11 mouse cellular contexts compared by ENCODE assay signal in genomic region chr2:178246767-178247166, GRCm38 (mm10).
DNase-seq lines count a peak whose midpoint lies in the region; ATAC-seq and TF ChIP-seq lines count a peak whose summit lies in the region.
"Had no signal": no experiment of that assay in that cellular context is flagged by ENCODE, and none has a peak within 500 bp of the region (broad histone marks: within the 10 kb centered on the region; RNA-seq: fewer than 3 reads in every experiment).

No protein-coding gene starts in this region.

- no peak for TF ChIP-seq EP300 in stomach, postnatal 0 days (optimal IDR thresholded peaks at IDR 0.05)

- WGBS in intestine, embryonic 15.5 days, result 55% methylated on average over 4 of the region's 4 CpGs
- WGBS in intestine, embryonic 16.5 days, result 42% methylated on average over 4 of the region's 4 CpGs
- WGBS in midbrain, embryonic 16.5 days, result 51% methylated on average over 4 of the region's 4 CpGs
- WGBS in midbrain, embryonic 10.5 days, result 57% methylated on average over 4 of the region's 4 CpGs
- WGBS in stomach, postnatal 0 days, result 47% methylated on average over 4 of the region's 4 CpGs
- 54% methylated on average over 4 of the region's 4 CpGs for WGBS in forebrain, embryonic 16.5 days

- H3K9ac ChIP-seq in intestine, embryonic 15.5 days, result no peak overlapping the region
- H3K9ac ChIP-seq in intestine, embryonic 16.5 days (ENCODE audit: low read depth, low read length), result no peak overlapping the region
- no peak overlapping the region for H3K9ac ChIP-seq in midbrain, embryonic 16.5 days (ENCODE audit: low read depth, low read length)
- no peak overlapping the region for H3K9ac ChIP-seq in stomach, postnatal 0 days (ENCODE audit: low read length)
- no peak overlapping the region for H3K9ac ChIP-seq in forebrain, embryonic 16.5 days (replicated peaks; ENCODE audit: low read depth, low read length)
- H3K9ac ChIP-seq: heart, embryonic 13.5 days; limb, embryonic 15.5 days had no signal

- H3K9me3 ChIP-seq in intestine, embryonic 15.5 days, result no peaks in the 10 kb centered on the region
- no peaks in the 10 kb centered on the region for H3K9me3 ChIP-seq in intestine, embryonic 16.5 days (ENCODE audit: control insufficient read depth, low read length)
- H3K9me3 ChIP-seq in midbrain, embryonic 16.5 days (replicated peaks; ENCODE audit: control insufficient read depth, low read length, poor library complexity, severe bottlenecking), result no peaks in the 10 kb centered on the region
- H3K9me3 ChIP-seq in midbrain, embryonic 10.5 days (replicated peaks), result no peaks in the 10 kb centered on the region
- H3K9me3 ChIP-seq in stomach, postnatal 0 days (ENCODE audit: control insufficient read depth, low read length), result no peaks in the 10 kb centered on the region
- H3K9me3 ChIP-seq in forebrain, embryonic 16.5 days (ENCODE audit: control insufficient read depth, low read length), result no peaks in the 10 kb centered on the region
- H3K9me3 ChIP-seq: heart, embryonic 13.5 days; limb, embryonic 15.5 days had no signal

- no peak overlapping the region for H3K4me3 ChIP-seq in intestine, embryonic 15.5 days (replicated peaks)
- no peak overlapping the region for H3K4me3 ChIP-seq in intestine, embryonic 16.5 days (ENCODE audit: low read length)
- no peak overlapping the region for H3K4me3 ChIP-seq in midbrain, embryonic 16.5 days (ENCODE audit: low read depth, low read length)
- H3K4me3 ChIP-seq in midbrain, embryonic 10.5 days, result no peak overlapping the region
- no peak overlapping the region for H3K4me3 ChIP-seq in stomach, postnatal 0 days (ENCODE audit: low read depth, low read length)
- no peak overlapping the region for H3K4me3 ChIP-seq in forebrain, embryonic 16.5 days (replicated peaks; ENCODE audit: low read length)
- H3K4me3 ChIP-seq: heart, embryonic 13.5 days; limb, embryonic 15.5 days had no signal

- DNase-seq in midbrain, embryonic 10.5 days (ENCODE audit: low spot score), result no peak
- peak; percentile 48 to 74 for DNase-seq in cerebellum, postnatal 14 days
- DNase-seq in stomach, postnatal 0 days (ENCODE audit: low spot score), result peak; percentile 54
- DNase-seq: kidney, postnatal 14 days had no signal

- no peak overlapping the region for H3K27ac ChIP-seq in intestine, embryonic 15.5 days
- H3K27ac ChIP-seq in intestine, embryonic 16.5 days (ENCODE audit: low read length), result no peak overlapping the region
- H3K27ac ChIP-seq in midbrain, embryonic 16.5 days (ENCODE audit: low read length), result no peak overlapping the region
- no peak overlapping the region for H3K27ac ChIP-seq in midbrain, embryonic 10.5 days (replicated peaks)
- H3K27ac ChIP-seq in stomach, postnatal 0 days (replicated peaks), result no peak overlapping the region
- no peak overlapping the region for H3K27ac ChIP-seq in forebrain, embryonic 16.5 days (ENCODE audit: low read length)
- H3K27ac ChIP-seq: heart, embryonic 13.5 days; limb, embryonic 15.5 days had no signal

- 0 out of 2 replicates have a peak, but pooled peaks have one; percentile 49 for ATAC-seq in intestine, embryonic 15.5 days
- no peak for ATAC-seq in intestine, embryonic 16.5 days
- ATAC-seq in midbrain, embryonic 16.5 days, result 0 out of 2 replicates have a peak, but pooled peaks have one; percentile 6
- peak; percentile 55; the same call in 1 of the 2 replicates for ATAC-seq in stomach, postnatal 0 days (ENCODE audit: low FRiP score, low TSS enrichment)
- ATAC-seq in forebrain, embryonic 16.5 days, result no peak
- ATAC-seq: forebrain, embryonic 14.5 days had no signal

- H3K36me3 ChIP-seq in intestine, embryonic 15.5 days, result no peaks in the 10 kb centered on the region
- H3K36me3 ChIP-seq in intestine, embryonic 16.5 days (ENCODE audit: control insufficient read depth, insufficient read depth, low read length), result no peaks in the 10 kb centered on the region
- no peaks in the 10 kb centered on the region for H3K36me3 ChIP-seq in midbrain, embryonic 16.5 days (ENCODE audit: control insufficient read depth, insufficient read depth, low read length)
- no peaks in the 10 kb centered on the region for H3K36me3 ChIP-seq in midbrain, embryonic 10.5 days
- H3K36me3 ChIP-seq in stomach, postnatal 0 days (ENCODE audit: control insufficient read depth, insufficient read depth, low read length), result no peaks in the 10 kb centered on the region
- no peaks in the 10 kb centered on the region for H3K36me3 ChIP-seq in forebrain, embryonic 16.5 days (ENCODE audit: control insufficient read depth, insufficient read depth)
- H3K36me3 ChIP-seq: heart, embryonic 13.5 days; limb, embryonic 15.5 days had no signal

- H3K4me1 ChIP-seq in intestine, embryonic 15.5 days (replicated peaks), result no peaks in the 10 kb centered on the region
- H3K4me1 ChIP-seq in intestine, embryonic 16.5 days (ENCODE audit: control insufficient read depth, insufficient read depth, low read length), result no peaks in the 10 kb centered on the region
- H3K4me1 ChIP-seq in midbrain, embryonic 16.5 days (ENCODE audit: control insufficient read depth, insufficient read depth, low read length), result no peaks in the 10 kb centered on the region
- H3K4me1 ChIP-seq in midbrain, embryonic 10.5 days, result 0 out of 2 replicates have a peak, but pooled peaks cover 2% of the 10 kb centered on the region
- no peaks in the 10 kb centered on the region for H3K4me1 ChIP-seq in stomach, postnatal 0 days (replicated peaks; ENCODE audit: control insufficient read depth, insufficient read depth)
- H3K4me1 ChIP-seq in forebrain, embryonic 16.5 days (replicated peaks; ENCODE audit: control insufficient read depth, insufficient read depth, low read length), result no peaks in the 10 kb centered on the region
- H3K4me1 ChIP-seq: limb, embryonic 15.5 days had no signal

- H3K27me3 ChIP-seq in intestine, embryonic 15.5 days (replicated peaks), result no peaks in the 10 kb centered on the region
- no peaks in the 10 kb centered on the region for H3K27me3 ChIP-seq in intestine, embryonic 16.5 days (replicated peaks; ENCODE audit: control insufficient read depth, insufficient read depth, low read length)
- no peaks in the 10 kb centered on the region for H3K27me3 ChIP-seq in midbrain, embryonic 16.5 days (ENCODE audit: control insufficient read depth, insufficient read depth, low read depth, low read length)
- no peaks in the 10 kb centered on the region for H3K27me3 ChIP-seq in midbrain, embryonic 10.5 days (ENCODE audit: low read depth, poor library complexity, severe bottlenecking)
- H3K27me3 ChIP-seq in stomach, postnatal 0 days (ENCODE audit: control insufficient read depth, insufficient read depth, low read length), result no peaks in the 10 kb centered on the region
- no peaks in the 10 kb centered on the region for H3K27me3 ChIP-seq in forebrain, embryonic 16.5 days (replicated peaks; ENCODE audit: control insufficient read depth, insufficient read depth, low read length)
- H3K27me3 ChIP-seq: limb, embryonic 15.5 days had no signal

- H3K4me2 ChIP-seq in intestine, embryonic 15.5 days (replicated peaks), result no peak overlapping the region
- no peak overlapping the region for H3K4me2 ChIP-seq in intestine, embryonic 16.5 days (ENCODE audit: low read depth, low read length)
- H3K4me2 ChIP-seq in midbrain, embryonic 16.5 days (ENCODE audit: low read length), result no peak overlapping the region
- no peak overlapping the region for H3K4me2 ChIP-seq in stomach, postnatal 0 days (replicated peaks; ENCODE audit: low read depth)
- no peak overlapping the region for H3K4me2 ChIP-seq in forebrain, embryonic 16.5 days (ENCODE audit: low read length)
- H3K4me2 ChIP-seq: heart, embryonic 13.5 days; limb, embryonic 15.5 days had no signal

- TF ChIP-seq CTCF in stomach, postnatal 0 days (IDR thresholded peaks at IDR 0.05; ENCODE audit: low read depth), result peak; percentile 66

Comparison
In these comparisons a context has a peak if more than half of its experiments do, and no peak if none do; other contexts are left out.
1. ATAC-seq: peak in intestine, embryonic 15.5 days (single experiment), midbrain, embryonic 16.5 days (single experiment) and stomach, postnatal 0 days (single experiment); none in intestine, embryonic 16.5 days (single experiment) and forebrain, embryonic 16.5 days (single experiment).